Mouse (Mus musculus) heart, adult 2 months (tissue): ENCODE data around the gene 4833439L19Rik. TPM values are rescaled to one million over a fixed set of nuclear protein-coding genes. Genes with fewer than 3 reads are reported as not detected.
A peak's percentile ranks its signal among the peaks of the same experiment; 100 is the strongest.
"Not testable (repeated sequence)": the region's sequence is repeated elsewhere in the genome, so short reads cannot be mapped to it uniquely, and the experiment has no call there.

Source experiments
- DNase-seq, 2 experiments: peaks; one replicate each; pipeline ENCODE4 v3.0.0; 2021
- H3K27ac ChIP-seq: fragments of 200-600 bp; 2 replicates; pipeline ENCODE4 v1.8.1; 2022
- H3K27me3 ChIP-seq: fragments of 200-500 bp; 2 replicates; pipeline ENCODE4 v1.6.1; 2012; ENCODE audit warnings: mild to moderate bottlenecking, low read length, inconsistent platforms, mixed read lengths; ENCODE audit not compliant: control insufficient read depth, insufficient read depth
- H3K36me3 ChIP-seq: fragments of 200-500 bp; 2 replicates; pipeline ENCODE4 v1.6.1; 2012; ENCODE audit warnings: low read length, inconsistent platforms; ENCODE audit not compliant: control insufficient read depth, insufficient read depth
- H3K4me1 ChIP-seq: fragments of 200-500 bp; 2 replicates; pipeline ENCODE4 v1.6.1; 2011; ENCODE audit warnings: low read length; ENCODE audit not compliant: control insufficient read depth, insufficient read depth
- H3K4me3 ChIP-seq: fragments of 200-600 bp; 2 replicates; pipeline ENCODE4 v1.8.1; 2022
- H3K79me2 ChIP-seq: fragments of 200-500 bp; replicated peaks from 2 replicates; pipeline ENCODE4 v1.6.1; 2012; ENCODE audit warnings: mild to moderate bottlenecking, inconsistent platforms, low read length, moderate library complexity, mixed read lengths; ENCODE audit not compliant: control insufficient read depth, insufficient read depth
- H3K9ac ChIP-seq: fragments of 200-500 bp; 2 replicates; pipeline ENCODE4 v1.6.1; 2012; ENCODE audit warnings: low read depth, mild to moderate bottlenecking, control low read depth, inconsistent platforms, low read length, mixed read lengths
- CTCF ChIP-seq: fragments of 200-600 bp; IDR thresholded peaks from 2 replicates; pipeline ENCODE4 v1.8.1; 2022; ENCODE audit warnings: antibody characterized with exemption, mild to moderate bottlenecking, moderate library complexity
- EP300 ChIP-seq: fragments of 200-500 bp; IDR thresholded peaks from 2 replicates; pipeline ENCODE4 v1.6.1; 2011; ENCODE audit warnings: low read depth, low read length, control low read depth; ENCODE audit not compliant: insufficient read depth
- POLR2A ChIP-seq: fragments of 200-500 bp; IDR thresholded peaks from 2 replicates; pipeline ENCODE4 v1.6.1; 2011; ENCODE audit warnings: mild to moderate bottlenecking, low read depth, low read length, control low read depth; ENCODE audit not compliant: insufficient read depth
- WGBS: fragments of 180-500 bp; shearing (Covaris S2); methylation state at CpG from one replicate; pipeline ENCODE4 v1.1.7; 2018; 5-methylcytosine and 5-hydroxymethylcytosine counted together
- intact Hi-C: fragments of 180-260 bp; cut with DNase I; formaldehyde crosslinking; loops from one replicate; pipeline ENCODE4 v1.15.1; 2025
- long read RNA-seq: library from polyadenylated mRNA; stranded (forward); transcript quantifications from one replicate; pipeline ENCODE4 v2.0.0, GENCODE M21; 2021
- polyA plus RNA-seq: library from polyadenylated mRNA; depleted of rRNA; stranded (reverse); fragments of >200 nt; gene quantifications from 2 replicates; pipeline ENCODE4 v1.2.3, GENCODE M21; 2012; rRNA removed
- total RNA-seq, 2 experiments: library from RNA; stranded (reverse); gene quantifications; 2 replicates each; pipeline ENCODE4 v1.2.3; 2021

The 4833439L19Rik gene
- 10 to 100 TPM; 84.8 to 93.1 TPM for total RNA-seq
- polyA plus RNA-seq = 114 and 175 TPM in 2 replicates
- long read RNA-seq, transcript 4833439L19Rik-209 (5 exons, 946 nt) = minor isoform, 17 of 183 reads
- long read RNA-seq, transcript 4833439L19Rik-201 (9 exons, 2,727 nt) = major isoform, 47 of 183 reads
- long read RNA-seq, transcript 4833439L19Rik-208 (8 exons, 2,502 nt) = minor isoform, 6 of 183 reads
- long read RNA-seq, partial matches to known transcripts = 16 of 183 reads
- long read RNA-seq, other reads (novel, unspliced or antisense) = 97 of 183 reads

DNA sequence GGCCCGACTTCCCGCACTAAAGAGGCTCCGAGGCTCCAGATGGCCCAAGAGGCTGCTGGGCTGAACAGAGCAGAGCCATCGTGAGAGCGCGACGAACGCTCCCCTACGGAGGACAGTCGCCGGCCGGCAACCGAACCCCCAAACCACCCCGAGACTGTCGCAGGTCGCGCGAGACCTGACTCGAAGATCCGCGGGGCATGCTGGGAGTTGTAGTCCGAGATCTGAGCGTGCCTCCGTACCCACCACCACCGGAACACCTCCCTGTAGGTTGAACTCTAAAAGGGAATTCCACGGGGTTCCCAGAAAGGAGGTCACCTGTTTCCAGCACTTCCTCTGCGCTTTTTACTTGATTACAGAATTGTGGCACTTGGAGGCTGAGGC, at the start of gene 4833439L19Rik:
Gene 4833439L19Rik (minus strand): TSS at position 235 of the 381 bp plus-strand sequence.
- peak; percentile 94 to 98 for DNase-seq
- no peaks in the 10 kb centered on the region; the same call in 1 of the 2 replicates for H3K4me1 ChIP-seq

DNA sequence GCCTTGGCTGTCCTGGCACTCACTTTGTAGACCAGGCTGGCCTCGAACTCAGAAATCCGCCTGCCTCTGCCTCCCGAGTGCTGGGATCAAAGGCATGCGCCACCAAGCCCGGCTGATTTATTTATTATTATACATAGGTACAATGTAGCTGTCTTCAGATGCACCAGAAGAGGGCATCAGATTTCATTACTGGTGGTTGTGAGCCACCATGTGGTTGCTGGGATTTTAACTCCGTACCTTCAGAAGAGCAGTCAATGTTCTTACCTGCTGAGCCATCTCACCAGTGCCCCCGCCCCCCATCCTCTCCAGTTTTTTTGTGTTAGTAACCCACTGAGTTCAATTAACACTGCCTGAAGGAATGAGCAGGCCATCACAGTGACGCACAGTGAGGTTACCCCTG, 47.9 kb upstream of the 4833439L19Rik start:
- DNase-seq, H3K79me2 ChIP-seq, H3K27me3 ChIP-seq, H3K36me3 ChIP-seq, H3K9ac ChIP-seq, H3K4me1 ChIP-seq, H3K4me3 ChIP-seq, intact Hi-C loops, H3K27ac ChIP-seq: not testable (repeated sequence)
- 79% methylated on average over 8 of the region's 8 CpGs for WGBS
- peak; percentile 55 for TF ChIP-seq CTCF

More for the DNA sequence above, at the start of gene 4833439L19Rik:
- no peaks in the 10 kb centered on the region for H3K27me3 ChIP-seq
- H3K4me3 ChIP-seq = peak within 1 kb of the TSS; percentile 82
- intact Hi-C loops = loop anchor here (1.0 to 5.0 kb wide), 4 partner anchors 26 to 97 kb away; partner anchors contain the start of genes Faf2, Higd2a, Nop16 and Simc1
- under 1% methylated on average over 27 of the region's 27 CpGs for WGBS
- peaks cover 5% of the 10 kb centered on the region for H3K79me2 ChIP-seq
- TF ChIP-seq CTCF (no peak), POLR2A (peak; percentile 86), EP300 (0 out of 2 replicates have a peak, but pooled peaks have one; percentile 8)
- no peaks in the 10 kb centered on the region for H3K36me3 ChIP-seq
- H3K27ac ChIP-seq = peak within 1 kb of the TSS; percentile 77
- peak within 1 kb of the TSS; percentile 85 for H3K9ac ChIP-seq

DNA sequence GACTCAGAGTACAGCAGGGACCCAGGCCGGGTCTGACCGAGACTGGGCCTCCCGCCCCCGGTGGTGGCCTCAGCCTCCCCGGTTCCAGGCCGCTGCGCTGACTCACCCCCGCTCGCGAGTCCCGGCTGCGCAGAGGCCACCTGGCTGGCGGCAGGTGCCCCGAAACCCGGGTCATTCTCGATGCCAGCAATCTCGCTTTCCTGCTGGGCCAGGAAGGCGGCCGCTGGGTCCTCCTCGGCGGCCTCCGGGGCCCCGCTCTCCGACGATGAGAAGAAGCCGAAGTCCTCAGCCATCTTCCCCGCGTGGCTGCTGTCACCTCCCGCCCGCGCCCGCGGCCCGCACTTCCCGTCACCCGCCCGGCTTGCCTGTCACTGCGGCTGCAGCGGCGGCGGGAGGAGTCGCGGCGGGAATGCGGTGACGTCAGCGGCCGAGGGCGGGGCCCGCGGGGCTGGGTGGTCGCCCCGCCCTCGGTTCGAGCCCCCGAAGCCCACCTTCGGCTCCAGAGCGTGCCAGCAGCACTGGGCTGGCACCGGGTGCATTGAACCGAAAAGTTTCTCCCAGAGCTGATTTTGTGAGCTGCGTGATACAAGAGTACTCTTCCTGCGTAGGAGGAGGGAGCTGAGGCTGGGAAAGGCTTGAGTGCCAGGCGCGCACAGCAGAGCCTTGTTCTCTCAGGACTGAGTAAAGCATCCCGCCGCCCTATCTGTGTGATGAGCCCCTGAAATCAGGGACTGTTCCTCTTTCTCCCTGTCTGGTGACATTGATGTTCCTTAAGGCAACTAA, 45.9 kb upstream of the 4833439L19Rik start, which contains the start of gene Cltb:
Gene Cltb (minus strand): TSS at position 373 of the 783 bp plus-strand sequence.
- intact Hi-C loops = loop anchor here (2.0 kb wide), 1 partner anchor 20 kb away; the partner anchor contains the start of genes Higd2a and Nop16
- no peaks in the 10 kb centered on the region for H3K79me2 ChIP-seq
- peaks cover under 1% of the 10 kb centered on the region for H3K36me3 ChIP-seq
- DNase-seq = peak; percentile 93 to 97
- peak; percentile 10; the same call in 1 of the 2 replicates for TF ChIP-seq CTCF
- TF ChIP-seq EP300 = no peak
- peak; percentile 69 for TF ChIP-seq POLR2A
- H3K27ac ChIP-seq = peak within 1 kb of the TSS; percentile 96
- H3K27me3 ChIP-seq = no peaks in the 10 kb centered on the region
- WGBS = under 1% methylated on average over 66 of the region's 66 CpGs
- peak within 1 kb of the TSS; percentile 94 for H3K9ac ChIP-seq
- peak within 1 kb of the TSS; percentile 86 for H3K4me3 ChIP-seq
- H3K4me1 ChIP-seq = peaks cover 1% of the 10 kb centered on the region

DNA sequence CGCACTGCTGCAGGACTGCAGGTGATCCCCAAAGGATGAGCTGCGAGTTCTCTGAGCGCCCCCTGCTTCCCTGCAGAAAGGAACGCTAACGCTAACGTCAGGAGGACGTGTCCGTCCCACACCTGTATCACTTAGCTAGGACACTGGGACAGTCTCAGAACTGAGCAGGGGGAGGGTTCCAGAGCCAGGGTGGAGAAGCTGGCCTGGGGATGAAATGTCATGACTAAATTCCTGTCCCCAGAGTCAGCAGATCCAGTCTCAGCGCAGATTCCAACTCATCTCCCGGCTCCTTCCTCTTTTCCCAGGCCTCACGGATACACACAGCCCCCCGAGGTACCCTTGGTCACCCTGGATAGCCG, 45.4 kb upstream of the 4833439L19Rik start:
- intact Hi-C loops = loop anchor here (2.0 kb wide), 1 partner anchor 20 kb away; the partner anchor contains the start of genes Higd2a and Nop16
- H3K27ac ChIP-seq = peak overlapping the region; percentile 96
- peak overlapping the region; percentile 86 for H3K4me3 ChIP-seq
- peaks cover 6% of the 10 kb centered on the region for H3K36me3 ChIP-seq
- H3K79me2 ChIP-seq = no peaks in the 10 kb centered on the region
- H3K27me3 ChIP-seq = no peaks in the 10 kb centered on the region
- H3K4me1 ChIP-seq = peaks cover 4% of the 10 kb centered on the region
- DNase-seq = no peak
- WGBS = 13% methylated on average over 13 of the region's 13 CpGs
- H3K9ac ChIP-seq = peak overlapping the region; percentile 94
- TF ChIP-seq POLR2A (no peak), EP300 (no peak), CTCF (no peak)

DNA sequence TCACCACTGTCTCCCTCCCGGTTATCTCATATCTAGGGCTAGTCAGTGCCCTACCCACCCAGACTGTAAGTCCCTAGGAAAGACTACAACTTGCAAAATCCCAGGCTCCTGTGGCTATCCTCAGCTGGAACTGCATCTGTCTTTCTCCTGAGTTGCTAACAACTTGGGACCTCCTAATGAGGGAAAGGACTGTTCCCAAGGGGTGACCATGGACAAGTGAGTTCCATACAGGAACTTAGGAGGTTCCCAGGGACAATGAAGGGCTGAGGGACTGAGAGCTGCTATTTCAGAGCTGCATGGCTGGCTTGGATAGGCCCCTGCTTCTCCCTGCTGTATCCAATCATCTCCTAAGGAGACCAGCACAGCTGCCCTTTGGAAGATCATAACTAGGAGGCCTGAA, 44.1 kb upstream of the 4833439L19Rik start:
- no peak for DNase-seq
- peaks cover 9% of the 10 kb centered on the region for H3K4me1 ChIP-seq
- 22% methylated on average over 1 of the region's 1 CpGs for WGBS
- no peaks in the 10 kb centered on the region for H3K27me3 ChIP-seq
- no peaks in the 10 kb centered on the region for H3K79me2 ChIP-seq
- H3K4me3 ChIP-seq = no peak overlapping the region
- peak overlapping the region; percentile 45 for H3K27ac ChIP-seq
- intact Hi-C loops = no loop called here
- no peak overlapping the region for H3K9ac ChIP-seq
- H3K36me3 ChIP-seq = peaks cover 6% of the 10 kb centered on the region
- no peak for TF ChIP-seq EP300
- no peak for TF ChIP-seq CTCF
- TF ChIP-seq POLR2A = no peak
